Mouse (Mus musculus) thymus, adult 2 months (tissue): ENCODE measurements at regions not wholly inside any gene's neighbourhood (a gene's known extent, or its start where the extent isn't known, plus 50 kb on each side); places are given as distances from the start of the nearest gene placed in this dataset.

Experiments
- CTCF ChIP-seq: fragments of 200-500 bp; IDR thresholded peaks from 2 replicates; pipeline ENCODE4 v1.5.1; 2012; ENCODE audit warnings: mild to moderate bottlenecking, control low read depth, low read length, moderate library complexity, borderline replicate concordance; ENCODE audit not compliant: control insufficient read depth, poor library complexity, insufficient read depth; ENCODE audit errors: extremely low read depth
- POLR2A ChIP-seq: fragments of 200-500 bp; IDR thresholded peaks from 2 replicates; pipeline ENCODE4 v1.6.1; 2012; ENCODE audit warnings: mild to moderate bottlenecking, low read length, control low read depth, moderate library complexity; ENCODE audit not compliant: control insufficient read depth, poor library complexity, insufficient read depth; ENCODE audit errors: extremely low read depth

- TF ChIP-seq CTCF (no peak), POLR2A (no peak)
These were observed 241.1 kb upstream of the Cxcr4 start for GRCm38 (mm10) chr1:128833096-128833715.
